Mouse (Mus musculus) thymus, postnatal 0 days (tissue): ENCODE data around the gene Ccdc14. TPM values are rescaled to one million over a fixed set of nuclear protein-coding genes. Genes with fewer than 3 reads are reported as not detected.

Experiments
- polyA plus RNA-seq: library from polyadenylated mRNA; unstranded; fragments of >200 nt; fragmentation: Nextera tagmentation; extraction: Ambion mirVana; gene quantifications from 2 replicates; pipeline ENCODE4 v1.2.1, GENCODE M21; 2015

Ccdc14 gene
- polyA plus RNA-seq, 1 experiment from 2014 or later = 4.7 TPM

Other genes with a start within 250 kb of the Ccdc14 start
- 2.3 and 2.8 TPM in 2 replicates for gene Kalrn, start 117.1 kb upstream of the Ccdc14 start, polyA plus RNA-seq
- gene Ropn1, start 40.7 kb upstream of the Ccdc14 start, polyA plus RNA-seq = not detected in 2 replicates
- gene Mylk, start 54.6 kb downstream of the Ccdc14 start, polyA plus RNA-seq = 5.2 and 6.1 TPM in 2 replicates